Mouse (Mus musculus) limb, embryonic 15.5 days (tissue): ENCODE measurements at regions not wholly inside any gene's neighbourhood (a gene's known extent, or its start where the extent isn't known, plus 50 kb on each side); places are given as distances from the start of the nearest gene placed in this dataset.

Experiments
- ATAC-seq: fragments of 200-750 bp; cut with Nextera tagmentation; 2 replicates; pipeline ENCODE4 v1.8.0; 2017; ENCODE audit warnings: low read depth, moderate TSS enrichment; ENCODE audit not compliant: insufficient number of reproducible peaks, low FRiP score, low TSS enrichment
- H3K27ac ChIP-seq: fragments of 300-500 bp; sonication (generic); 2 replicates; pipeline ENCODE4 v1.5.1; 2015; ENCODE audit warnings: moderate library complexity, mild to moderate bottlenecking, inconsistent platforms
- H3K27me3 ChIP-seq: fragments of 300-500 bp; sonication (generic); 2 replicates; pipeline ENCODE4 v1.6.1; 2015; ENCODE audit warnings: inconsistent platforms
- H3K36me3 ChIP-seq: fragments of 300-500 bp; sonication (generic); 2 replicates; pipeline ENCODE4 v1.6.1; 2015; ENCODE audit warnings: inconsistent platforms
- H3K4me1 ChIP-seq: fragments of 300-500 bp; sonication (generic); 2 replicates; pipeline ENCODE4 v1.6.1; 2015; ENCODE audit warnings: inconsistent platforms
- H3K4me2 ChIP-seq: fragments of 300-500 bp; sonication (generic); 2 replicates; pipeline ENCODE4 v1.6.1; 2015; ENCODE audit warnings: mild to moderate bottlenecking, inconsistent platforms
- H3K4me3 ChIP-seq: fragments of 300-500 bp; sonication (generic); 2 replicates; pipeline ENCODE4 v1.5.1; 2015; ENCODE audit warnings: mild to moderate bottlenecking, inconsistent platforms
- H3K9ac ChIP-seq: fragments of 300-500 bp; sonication (generic); 2 replicates; pipeline ENCODE4 v1.6.1; 2015; ENCODE audit warnings: inconsistent platforms
- H3K9me3 ChIP-seq: fragments of 300-500 bp; sonication (generic); 2 replicates; pipeline ENCODE4 v1.6.1; 2016; ENCODE audit warnings: inconsistent platforms
- WGBS: fragments of 180-500 bp; shearing (Covaris S2); methylation state at CpG from one replicate; pipeline ENCODE4 v1.1.7; 2015; 5-methylcytosine and 5-hydroxymethylcytosine counted together

DNA sequence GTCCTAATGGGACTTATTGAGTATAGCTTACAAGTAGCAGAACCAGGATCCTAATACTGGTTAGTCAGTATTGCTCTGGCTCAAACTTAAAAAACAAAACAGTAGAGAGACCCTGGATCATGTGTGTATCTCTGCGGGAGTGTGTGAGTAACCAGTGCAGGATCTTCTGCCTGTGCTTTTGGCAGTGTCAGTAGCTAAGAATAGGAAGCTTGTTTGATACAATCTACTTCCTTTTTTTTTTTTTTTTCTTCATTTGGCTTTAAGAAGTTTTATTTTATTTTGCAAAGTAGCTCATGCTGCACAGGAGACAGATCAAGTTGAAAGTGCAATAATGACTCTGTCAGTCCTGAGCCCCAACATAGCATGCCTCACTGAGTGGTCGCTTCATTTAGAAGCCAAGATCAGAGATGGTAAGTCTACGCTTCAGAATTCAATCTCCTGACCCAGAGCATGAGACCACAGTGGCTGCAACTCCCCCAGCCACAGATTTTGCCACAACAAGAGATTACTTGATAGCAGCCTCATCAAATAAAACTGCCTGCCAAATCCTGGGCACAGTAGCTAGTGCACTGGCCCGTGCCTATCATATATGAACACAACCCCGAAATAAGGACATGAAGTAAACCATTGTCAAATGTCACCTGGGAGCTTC, 306.4 kb upstream of the Pitrm1 start:
- 79% methylated on average over 5 of the region's 5 CpGs for WGBS
- Histone ChIP-seq H3K4me2 (no peak overlapping the region), H3K27ac (no peak overlapping the region), H3K4me1 (no peaks in the 10 kb centered on the region), H3K4me3 (no peak overlapping the region), H3K9me3 (no peaks in the 10 kb centered on the region), H3K27me3 (no peaks in the 10 kb centered on the region), H3K36me3 (no peaks in the 10 kb centered on the region), H3K9ac (no peak overlapping the region)
- ATAC-seq = no peak

- Histone ChIP-seq H3K4me2 (no peak overlapping the region), H3K9ac (no peak overlapping the region), H3K27ac (no peak overlapping the region), H3K4me1 (no peaks in the 10 kb centered on the region), H3K9me3 (no peaks in the 10 kb centered on the region), H3K4me3 (no peak overlapping the region), H3K27me3 (no peaks in the 10 kb centered on the region), H3K36me3 (no peaks in the 10 kb centered on the region)
- WGBS = 64% methylated on average over 3 of the region's 3 CpGs
- no peak for ATAC-seq
Observed at GRCm38 (mm10) chr13:6250106-6250505, 297.8 kb upstream of the Pitrm1 start.

GRCm38 (mm10) chr13:6251025-6251862, 296.7 kb upstream of the Pitrm1 start:
- H3K9me3 ChIP-seq = no peaks in the 10 kb centered on the region
- no peak for ATAC-seq
- WGBS = 69% methylated on average over 4 of the region's 4 CpGs

DNA sequence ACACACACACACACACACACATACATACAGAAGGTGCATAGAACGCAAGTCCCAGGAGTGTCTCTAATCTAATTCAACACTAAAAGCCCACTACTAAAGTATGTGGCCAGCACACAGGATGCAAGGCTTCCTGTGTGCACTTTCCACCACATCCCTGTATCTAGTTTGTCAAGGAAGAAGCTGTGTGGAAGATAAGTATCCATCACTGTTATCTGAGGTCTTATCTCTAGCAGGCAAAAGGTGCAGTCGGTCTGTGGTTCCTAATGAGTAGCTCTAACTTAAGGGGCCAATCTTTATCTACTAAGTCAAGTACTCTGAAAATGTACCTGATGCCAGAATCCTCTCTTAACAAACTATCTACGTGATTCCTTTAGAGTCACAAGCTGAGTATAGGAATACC, 295.8 kb upstream of the Pitrm1 start:
- Histone ChIP-seq H3K27me3 (no peaks in the 10 kb centered on the region), H3K4me1 (no peaks in the 10 kb centered on the region), H3K9ac (no peak overlapping the region), H3K4me2 (no peak overlapping the region), H3K27ac (no peak overlapping the region), H3K9me3 (no peaks in the 10 kb centered on the region), H3K36me3 (no peaks in the 10 kb centered on the region), H3K4me3 (no peak overlapping the region)
- no peak for ATAC-seq
- WGBS = 82% methylated on average over 3 of the region's 3 CpGs

More at GRCm38 (mm10) chr13:6251025-6251862, 296.7 kb upstream of the Pitrm1 start:
- H3K4me2 ChIP-seq = no peak overlapping the region
- H3K36me3 ChIP-seq = no peaks in the 10 kb centered on the region
- H3K4me1 ChIP-seq = no peaks in the 10 kb centered on the region
- no peak overlapping the region for H3K4me3 ChIP-seq
- H3K27me3 ChIP-seq = no peaks in the 10 kb centered on the region
- no peak overlapping the region for H3K27ac ChIP-seq
- H3K9ac ChIP-seq = no peak overlapping the region

DNA sequence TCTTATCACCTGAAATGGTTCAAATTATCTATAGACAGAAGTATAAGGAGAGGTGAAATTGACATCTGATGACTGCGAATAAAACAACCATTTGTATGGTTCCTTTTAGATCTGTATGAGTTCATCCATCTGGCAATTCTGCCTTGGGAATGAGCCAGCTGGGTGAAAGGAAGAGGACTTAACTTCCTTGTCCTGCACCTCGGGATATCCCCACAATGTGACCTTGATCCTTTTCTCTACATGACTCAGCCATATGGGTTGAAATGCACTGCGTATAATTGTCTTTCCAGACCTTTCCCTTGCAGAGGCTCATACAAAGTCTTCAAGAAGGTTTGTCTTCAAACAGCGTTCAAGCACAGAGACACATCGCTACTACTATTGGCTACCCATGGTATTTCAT, 292.6 kb upstream of the Pitrm1 start:
- Histone ChIP-seq H3K36me3 (no peaks in the 10 kb centered on the region), H3K4me3 (no peak overlapping the region), H3K4me1 (no peaks in the 10 kb centered on the region), H3K9me3 (no peaks in the 10 kb centered on the region), H3K27ac (no peak overlapping the region), H3K9ac (no peak overlapping the region), H3K4me2 (no peak overlapping the region), H3K27me3 (no peaks in the 10 kb centered on the region)
- 86% methylated on average over 5 of the region's 5 CpGs for WGBS
- no peak for ATAC-seq

GRCm38 (mm10) chr13:6255728-6256496, 292.0 kb upstream of the Pitrm1 start:
- H3K9me3 ChIP-seq = no peaks in the 10 kb centered on the region
- no peak for ATAC-seq
- no peaks in the 10 kb centered on the region for H3K27me3 ChIP-seq
- no peaks in the 10 kb centered on the region for H3K4me1 ChIP-seq
- no peak overlapping the region for H3K9ac ChIP-seq
- H3K4me3 ChIP-seq = no peak overlapping the region
- no peaks in the 10 kb centered on the region for H3K36me3 ChIP-seq
- H3K4me2 ChIP-seq = no peak overlapping the region
- H3K27ac ChIP-seq = no peak overlapping the region

- no peaks in the 10 kb centered on the region for H3K9me3 ChIP-seq
- ATAC-seq = no peak
- 63% methylated on average over 1 of the region's 1 CpGs for WGBS
- H3K36me3 ChIP-seq = no peaks in the 10 kb centered on the region
- H3K9ac ChIP-seq = no peak overlapping the region
- H3K27me3 ChIP-seq = no peaks in the 10 kb centered on the region
- no peak overlapping the region for H3K27ac ChIP-seq
- no peak overlapping the region for H3K4me2 ChIP-seq
- H3K4me3 ChIP-seq = no peak overlapping the region
- H3K4me1 ChIP-seq = no peaks in the 10 kb centered on the region
Observed at GRCm38 (mm10) chr13:6258456-6258855, 289.5 kb upstream of the Pitrm1 start.

- Histone ChIP-seq H3K9me3 (no peaks in the 10 kb centered on the region), H3K9ac (no peak overlapping the region), H3K27me3 (no peaks in the 10 kb centered on the region), H3K4me2 (no peak overlapping the region), H3K27ac (no peak overlapping the region), H3K4me3 (no peak overlapping the region), H3K36me3 (no peaks in the 10 kb centered on the region), H3K4me1 (no peaks in the 10 kb centered on the region)
- WGBS = 67% methylated on average over 3 of the region's 3 CpGs
- no peak for ATAC-seq
Observed at GRCm38 (mm10) chr13:6260321-6260865, 287.6 kb upstream of the Pitrm1 start.

- no peaks in the 10 kb centered on the region for H3K27me3 ChIP-seq
- no peak overlapping the region for H3K4me3 ChIP-seq
- no peaks in the 10 kb centered on the region for H3K36me3 ChIP-seq
- no peaks in the 10 kb centered on the region for H3K9me3 ChIP-seq
- no peak for ATAC-seq
- H3K9ac ChIP-seq = no peak overlapping the region
- 83% methylated on average over 4 of the region's 4 CpGs for WGBS
- H3K4me2 ChIP-seq = no peak overlapping the region
- H3K27ac ChIP-seq = no peak overlapping the region
- H3K4me1 ChIP-seq = no peaks in the 10 kb centered on the region
Observed at GRCm38 (mm10) chr13:6261458-6261857, 286.5 kb upstream of the Pitrm1 start.

DNA sequence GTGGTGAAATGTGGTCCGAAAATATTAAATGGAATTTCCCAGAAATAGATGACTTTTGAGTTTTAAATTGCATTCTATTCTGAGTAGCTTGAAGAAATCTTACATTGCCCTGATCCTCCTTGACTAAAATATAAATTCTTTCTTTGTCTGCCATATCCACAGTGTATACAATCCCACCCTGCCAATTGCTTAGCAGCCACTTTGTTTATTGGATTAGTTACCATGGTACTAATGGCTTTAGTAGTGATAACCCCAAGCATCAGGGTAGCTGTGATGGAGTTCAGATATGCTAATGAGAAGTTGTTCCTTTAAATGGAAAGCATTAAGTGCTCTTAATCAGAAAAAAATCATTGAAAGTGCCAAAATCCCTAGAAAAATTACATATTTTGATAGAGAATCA, 277.4 kb upstream of the Pitrm1 start:
- Histone ChIP-seq H3K4me1 (no peaks in the 10 kb centered on the region), H3K27me3 (no peaks in the 10 kb centered on the region), H3K36me3 (no peaks in the 10 kb centered on the region), H3K9me3 (no peaks in the 10 kb centered on the region), H3K4me3 (no peak overlapping the region), H3K27ac (no peak overlapping the region), H3K9ac (no peak overlapping the region), H3K4me2 (no peak overlapping the region)
- no peak for ATAC-seq
- 84% methylated on average over 1 of the region's 1 CpGs for WGBS

DNA sequence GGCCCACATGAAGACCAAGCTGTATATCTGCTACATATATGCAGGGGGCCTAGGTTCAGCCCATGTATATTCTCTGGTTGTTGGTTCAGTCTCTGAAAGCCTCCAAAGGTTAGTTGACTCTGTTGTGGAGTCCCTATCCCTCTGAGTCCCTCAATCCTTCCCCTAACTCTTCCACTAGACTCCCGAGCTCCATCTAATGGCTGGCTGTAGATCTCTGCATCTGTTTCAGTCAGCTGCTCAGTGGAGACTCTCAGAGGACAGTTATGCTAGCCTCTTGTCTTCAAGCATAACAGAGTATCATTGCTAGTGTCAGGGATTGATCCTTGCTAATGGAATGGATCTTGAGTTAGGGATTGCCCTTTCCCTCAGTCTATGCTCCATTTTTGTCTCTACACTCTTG, 275.0 kb upstream of the Pitrm1 start:
- Histone ChIP-seq H3K9me3 (no peaks in the 10 kb centered on the region), H3K4me1 (no peaks in the 10 kb centered on the region), H3K4me3 (no peak overlapping the region), H3K4me2 (no peak overlapping the region), H3K27ac (no peak overlapping the region), H3K36me3 (no peaks in the 10 kb centered on the region), H3K9ac (no peak overlapping the region), H3K27me3 (no peaks in the 10 kb centered on the region)
- no peak for ATAC-seq
- 77% methylated on average over 1 of the region's 1 CpGs for WGBS

GRCm38 (mm10) chr13:6280073-6280472, 267.9 kb upstream of the Pitrm1 start:
- Histone ChIP-seq H3K36me3 (no peaks in the 10 kb centered on the region), H3K27ac (no peak overlapping the region), H3K4me3 (no peak overlapping the region), H3K27me3 (no peaks in the 10 kb centered on the region), H3K9ac (no peak overlapping the region), H3K4me2 (no peak overlapping the region), H3K9me3 (no peaks in the 10 kb centered on the region), H3K4me1 (no peaks in the 10 kb centered on the region)
- WGBS = 61% methylated on average over 1 of the region's 1 CpGs
- no peak for ATAC-seq
